Comparison of ENCODE assay signal across 9 mouse cellular contexts in the genomic region with DNA sequence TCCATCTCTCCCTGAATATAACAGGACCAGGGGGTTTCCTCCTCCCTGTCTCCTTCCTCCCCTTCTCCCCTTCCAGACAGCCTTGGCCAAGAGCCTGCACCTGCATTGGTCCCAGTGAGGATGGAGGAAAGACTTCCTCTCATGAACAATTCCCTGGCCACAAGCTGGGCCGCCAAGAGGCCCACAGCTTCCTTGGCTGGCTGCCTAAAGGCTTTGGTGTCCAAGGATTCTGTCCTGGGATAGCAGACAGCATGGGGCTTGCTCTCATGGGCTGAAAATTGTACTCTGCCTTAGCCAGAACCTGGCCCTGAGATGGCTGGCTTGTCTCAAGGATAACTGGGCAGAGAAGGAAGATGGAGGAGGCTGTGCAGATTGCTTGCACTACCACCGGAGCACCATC.
DNase-seq lines count a peak whose midpoint lies in the region; ATAC-seq and TF ChIP-seq lines count a peak whose summit lies in the region.
"Had no signal": no experiment of that assay in that cellular context is flagged by ENCODE, and none has a peak within 500 bp of the region (broad histone marks: within the 10 kb centered on the region; RNA-seq: fewer than 3 reads in every experiment).

No protein-coding gene starts in this region.

- no peaks in the 10 kb centered on the region for H3K9me3 ChIP-seq in midbrain, postnatal 0 days (ENCODE audit: low read length)
- no peaks in the 10 kb centered on the region for H3K9me3 ChIP-seq in midbrain, embryonic 10.5 days (replicated peaks)
- H3K9me3 ChIP-seq in forebrain, embryonic 12.5 days, result no peaks in the 10 kb centered on the region

- TF ChIP-seq CTCF in midbrain, postnatal 0 days (IDR thresholded peaks at IDR 0.05), result no peak

- no peaks in the 10 kb centered on the region for H3K36me3 ChIP-seq in midbrain, postnatal 0 days (ENCODE audit: insufficient read depth, low read length)
- no peaks in the 10 kb centered on the region for H3K36me3 ChIP-seq in midbrain, embryonic 10.5 days
- H3K36me3 ChIP-seq in forebrain, embryonic 12.5 days (replicated peaks), result no peaks in the 10 kb centered on the region

- no peak overlapping the region for H3K9ac ChIP-seq in midbrain, postnatal 0 days (replicated peaks; ENCODE audit: low read length, poor library complexity, severe bottlenecking)
- H3K9ac ChIP-seq in forebrain, embryonic 12.5 days, result no peak overlapping the region

- no peak overlapping the region for H3K4me3 ChIP-seq in midbrain, postnatal 0 days (ENCODE audit: low read depth, low read length)
- no peak overlapping the region for H3K4me3 ChIP-seq in midbrain, embryonic 10.5 days
- no peak overlapping the region for H3K4me3 ChIP-seq in forebrain, embryonic 12.5 days (replicated peaks)

- DNase-seq in midbrain, postnatal 0 days (ENCODE audit: low spot score), result peak; percentile 31
- no peak for DNase-seq in midbrain, embryonic 10.5 days (ENCODE audit: low spot score)
- DNase-seq in cerebellum, adult 8-10 months, result peak; percentile 22
- DNase-seq in heart, postnatal 10 days, result peak; percentile 72 to 73
- DNase-seq in ovary, postnatal 14 days (ENCODE audit: low spot score), result peak; percentile 46
- DNase-seq in spleen, adult 12 weeks (ENCODE audit: low spot score), result no peak
- DNase-seq in left cerebral cortex, postnatal 36 days (ENCODE audit: low spot score in 2 of 2), result no peak

- H3K4me1 ChIP-seq in midbrain, postnatal 0 days (ENCODE audit: insufficient read depth, low read length), result 0 out of 2 replicates have a peak, but pooled peaks cover 3% of the 10 kb centered on the region
- H3K4me1 ChIP-seq in midbrain, embryonic 10.5 days, result peaks cover 28% of the 10 kb centered on the region
- H3K4me1 ChIP-seq in forebrain, embryonic 12.5 days, result peaks cover 16% of the 10 kb centered on the region

- no peak overlapping the region for H3K27ac ChIP-seq in midbrain, postnatal 0 days (ENCODE audit: low read depth, low read length)
- H3K27ac ChIP-seq in midbrain, embryonic 10.5 days (replicated peaks), result no peak overlapping the region
- H3K27ac ChIP-seq in forebrain, embryonic 12.5 days, result no peak overlapping the region
- H3K27ac ChIP-seq: kidney, postnatal 0 days had no signal

- WGBS in midbrain, postnatal 0 days, result 63% methylated on average over 2 of the region's 2 CpGs
- 92% methylated on average over 2 of the region's 2 CpGs for WGBS in midbrain, embryonic 10.5 days
- WGBS in forebrain, embryonic 12.5 days, result 77% methylated on average over 2 of the region's 2 CpGs

- H3K27me3 ChIP-seq in midbrain, postnatal 0 days (ENCODE audit: insufficient read depth, low read length), result no peaks in the 10 kb centered on the region
- H3K27me3 ChIP-seq in midbrain, embryonic 10.5 days (ENCODE audit: low read depth, poor library complexity, severe bottlenecking), result peaks cover 41% of the 10 kb centered on the region
- H3K27me3 ChIP-seq in forebrain, embryonic 12.5 days, result peaks cover 13% of the 10 kb centered on the region

- ATAC-seq in midbrain, postnatal 0 days (ENCODE audit: low FRiP score), result no peak
- ATAC-seq in forebrain, embryonic 12.5 days (ENCODE audit: low FRiP score), result no peak

- intact Hi-C loops in heart, postnatal 10 days (cut with DNase I), result no loop called here
- intact Hi-C loops in left cerebral cortex, postnatal 36 days (cut with DNase I), result no loop called here

- H3K4me2 ChIP-seq in midbrain, postnatal 0 days (ENCODE audit: low read depth, low read length, poor library complexity, severe bottlenecking), result no peak overlapping the region
- H3K4me2 ChIP-seq in forebrain, embryonic 12.5 days, result no peak overlapping the region

Comparison
In these comparisons a context has a peak if more than half of its experiments do, and no peak if none do; other contexts are left out.
1. DNase-seq: peak in midbrain, postnatal 0 days (single experiment), cerebellum, adult 8-10 months (single experiment), heart, postnatal 10 days (2 of 2) and ovary, postnatal 14 days (single experiment); none in midbrain, embryonic 10.5 days (single experiment), spleen, adult 12 weeks (single experiment) and left cerebral cortex, postnatal 36 days (0 of 2).